Mouse (Mus musculus): Measurements from ENCODE around the gene Pkig. TPM values are rescaled to one million over a fixed set of nuclear protein-coding genes. Genes with fewer than 3 reads are reported as not detected.

Gene Pkig
- polyA plus RNA-seq, 1 experiment from 2014 or later, result 84.9 TPM

GRCm38 (mm10) chr2:163696763-163697162 is 38.6 kb downstream of the Pkig start:
- Histone ChIP-seq H3K4me2 (ENCODE audit: low read depth, low read length) (no peak overlapping the region), H3K9ac (replicated peaks) (no peak overlapping the region), H3K27ac (ENCODE audit: low read depth) (peak overlapping the region; percentile 39; the same call in 1 of the 2 replicates), H3K4me1 (ENCODE audit: insufficient read depth) (peaks cover 56% of the 10 kb centered on the region), H3K36me3 (replicated peaks; ENCODE audit: insufficient read depth, low read length) (no peaks in the 10 kb centered on the region), H3K9me3 (ENCODE audit: low read length) (no peaks in the 10 kb centered on the region), H3K4me3 (ENCODE audit: low read depth, low read length) (no peak overlapping the region), H3K27me3 (ENCODE audit: insufficient read depth, low read length) (no peaks in the 10 kb centered on the region)
- WGBS (ENCODE audit: insufficient replicate concordance), result 31% methylated on average over 2 of the region's 2 CpGs
- no peak for DNase-seq
- TF ChIP-seq CTCF (IDR thresholded peaks at IDR 0.05; ENCODE audit: low read depth) (no peak), EP300 (IDR thresholded peaks at IDR 0.05; ENCODE audit: low read depth) (no peak; the same call in 1 of the 2 replicates)
- ATAC-seq, result peak; percentile 19; the same call in 1 of the 2 replicates

- no peak overlapping the region for H3K4me3 ChIP-seq (ENCODE audit: low read depth, low read length)
- TF ChIP-seq EP300 (IDR thresholded peaks at IDR 0.05; ENCODE audit: low read depth) (no peak), CTCF (IDR thresholded peaks at IDR 0.05; ENCODE audit: low read depth) (no peak)
- H3K27me3 ChIP-seq (ENCODE audit: insufficient read depth, low read length), result no peaks in the 10 kb centered on the region
- WGBS (ENCODE audit: insufficient replicate concordance), result 25% methylated on average over 15 of the region's 16 CpGs
- DNase-seq (no peak), ATAC-seq (peak; percentile 39; the same call in 1 of the 2 replicates)
- peak overlapping the region; percentile 75 for H3K27ac ChIP-seq (ENCODE audit: low read depth)
- H3K4me2 ChIP-seq (ENCODE audit: low read depth, low read length), result 0 out of 2 replicates have a peak overlapping the region, but pooled peaks have one; percentile 5
- H3K9me3 ChIP-seq (ENCODE audit: low read length), result no peaks in the 10 kb centered on the region
- H3K9ac ChIP-seq (replicated peaks), result no peak overlapping the region
- no peaks in the 10 kb centered on the region for H3K36me3 ChIP-seq (replicated peaks; ENCODE audit: insufficient read depth, low read length)
- peaks cover 51% of the 10 kb centered on the region for H3K4me1 ChIP-seq (ENCODE audit: insufficient read depth)
These were observed 39.7 kb downstream of the Pkig start for GRCm38 (mm10) chr2:163697764-163698480.

GRCm38 (mm10) chr2:163699078-163699780 is 41.0 kb downstream of the Pkig start:
- TF ChIP-seq CTCF (IDR thresholded peaks at IDR 0.05; ENCODE audit: low read depth) (no peak), EP300 (IDR thresholded peaks at IDR 0.05; ENCODE audit: low read depth) (no peak)
- Histone ChIP-seq H3K4me2 (ENCODE audit: low read depth, low read length) (no peak overlapping the region), H3K4me1 (ENCODE audit: insufficient read depth) (peaks cover 46% of the 10 kb centered on the region), H3K27me3 (ENCODE audit: insufficient read depth, low read length) (no peaks in the 10 kb centered on the region), H3K36me3 (replicated peaks; ENCODE audit: insufficient read depth, low read length) (no peaks in the 10 kb centered on the region; the same call in 1 of the 2 replicates), H3K4me3 (ENCODE audit: low read depth, low read length) (no peak overlapping the region), H3K9me3 (ENCODE audit: low read length) (no peaks in the 10 kb centered on the region), H3K27ac (ENCODE audit: low read depth) (0 out of 2 replicates have a peak overlapping the region, but pooled peaks have one; percentile 75), H3K9ac (replicated peaks) (no peak overlapping the region)
- ATAC-seq, result no peak
- WGBS (ENCODE audit: insufficient replicate concordance), result 60% methylated on average over 11 of the region's 11 CpGs
- no peak for DNase-seq

- H3K27me3 ChIP-seq (ENCODE audit: insufficient read depth, low read length), result no peaks in the 10 kb centered on the region
- TF ChIP-seq CTCF (IDR thresholded peaks at IDR 0.05; ENCODE audit: low read depth), result no peak
- TF ChIP-seq EP300 (IDR thresholded peaks at IDR 0.05; ENCODE audit: low read depth), result no peak
- no peaks in the 10 kb centered on the region for H3K9me3 ChIP-seq (ENCODE audit: low read length)
- no peak for DNase-seq
- H3K4me3 ChIP-seq (ENCODE audit: low read depth, low read length), result no peak overlapping the region
- 51% methylated on average over 7 of the region's 7 CpGs for WGBS (ENCODE audit: insufficient replicate concordance)
- H3K36me3 ChIP-seq (replicated peaks; ENCODE audit: insufficient read depth, low read length), result peaks cover 8% of the 10 kb centered on the region
- ATAC-seq, result no peak
- 0 out of 2 replicates have a peak overlapping the region, but pooled peaks have one; percentile 3 for H3K9ac ChIP-seq (replicated peaks)
- peak overlapping the region; percentile 46 for H3K27ac ChIP-seq (ENCODE audit: low read depth)
- H3K4me2 ChIP-seq (ENCODE audit: low read depth, low read length), result peak overlapping the region; percentile 36; the same call in 1 of the 2 replicates
- H3K4me1 ChIP-seq (ENCODE audit: insufficient read depth), result peaks cover 29% of the 10 kb centered on the region
These were observed 44.2 kb downstream of the Pkig start for GRCm38 (mm10) chr2:163702431-163702830.

GRCm38 (mm10) chr2:163702921-163703320 is 44.7 kb downstream of the Pkig start:
- Histone ChIP-seq H3K9ac (replicated peaks) (0 out of 2 replicates have a peak overlapping the region, but pooled peaks have one; percentile 3), H3K4me3 (ENCODE audit: low read depth, low read length) (no peak overlapping the region), H3K9me3 (ENCODE audit: low read length) (no peaks in the 10 kb centered on the region), H3K4me1 (ENCODE audit: insufficient read depth) (peaks cover 26% of the 10 kb centered on the region), H3K4me2 (ENCODE audit: low read depth, low read length) (peak overlapping the region; percentile 36; the same call in 1 of the 2 replicates), H3K36me3 (replicated peaks; ENCODE audit: insufficient read depth, low read length) (peaks cover 8% of the 10 kb centered on the region), H3K27ac (ENCODE audit: low read depth) (peak overlapping the region; percentile 46), H3K27me3 (ENCODE audit: insufficient read depth, low read length) (no peaks in the 10 kb centered on the region)
- 0 out of 2 replicates have a peak, but pooled peaks have one; percentile 38 for ATAC-seq
- DNase-seq, result no peak
- TF ChIP-seq EP300 (IDR thresholded peaks at IDR 0.05; ENCODE audit: low read depth) (no peak), CTCF (IDR thresholded peaks at IDR 0.05; ENCODE audit: low read depth) (no peak)
- 52% methylated on average over 5 of the region's 5 CpGs for WGBS (ENCODE audit: insufficient replicate concordance)

All from liver, postnatal 0 days (tissue).